Mouse (Mus musculus) olfactory bulb, adult 2 months (tissue): Measurements from ENCODE around the gene Apoc4.

ENCODE experiments used
- CTCF ChIP-seq: fragments of 200-500 bp; IDR thresholded peaks from 2 replicates; pipeline ENCODE4 v1.5.1; 2012; ENCODE audit warnings: low read depth, mild to moderate bottlenecking, low read length, moderate library complexity; ENCODE audit not compliant: insufficient read depth
- POLR2A ChIP-seq: fragments of 200-500 bp; IDR thresholded peaks from 2 replicates; pipeline ENCODE4 v1.6.1; 2012; ENCODE audit warnings: mild to moderate bottlenecking, low read depth, low read length, moderate library complexity; ENCODE audit not compliant: insufficient read depth

- TF ChIP-seq POLR2A, result no peak
- TF ChIP-seq CTCF, result no peak
Observed at GRCm38 (mm10) chr7:19632275-19632674, 49.0 kb downstream of the Apoc4 start.
